Mouse (Mus musculus): ENCODE data around the gene Grik3.

Gene Grik3

GRCm38 (mm10) chr4:125545768-125546220 is 55.3 kb downstream of the Grik3 start:
- no peak for DNase-seq (ENCODE audit: low spot score)

- DNase-seq (ENCODE audit: low spot score), result no peak
Observed at GRCm38 (mm10) chr4:125548190-125548589, 57.7 kb downstream of the Grik3 start.

GRCm38 (mm10) chr4:125553754-125554153 is 63.3 kb downstream of the Grik3 start:
- no peak for DNase-seq (ENCODE audit: low spot score)

- DNase-seq (ENCODE audit: low spot score), result no peak
Observed at GRCm38 (mm10) chr4:125556405-125557308, 66.2 kb downstream of the Grik3 start.

- DNase-seq (ENCODE audit: low spot score), result no peak
Observed at GRCm38 (mm10) chr4:125559564-125559963, 69.1 kb downstream of the Grik3 start.

GRCm38 (mm10) chr4:125560806-125561205 is 70.3 kb downstream of the Grik3 start:
- no peak for DNase-seq (ENCODE audit: low spot score)

GRCm38 (mm10) chr4:125563579-125563978 is 73.1 kb downstream of the Grik3 start:
- DNase-seq (ENCODE audit: low spot score), result no peak

GRCm38 (mm10) chr4:125564008-125564710 is 73.7 kb downstream of the Grik3 start:
- DNase-seq (ENCODE audit: low spot score), result no peak

GRCm38 (mm10) chr4:125565711-125566439 is 75.4 kb downstream of the Grik3 start:
- no peak for DNase-seq (ENCODE audit: low spot score)

- no peak for DNase-seq (ENCODE audit: low spot score)
Observed at GRCm38 (mm10) chr4:125568210-125568609, 77.7 kb downstream of the Grik3 start.

- no peak for DNase-seq (ENCODE audit: low spot score)
Observed at GRCm38 (mm10) chr4:125571651-125572311, 81.3 kb downstream of the Grik3 start.

GRCm38 (mm10) chr4:125572312-125572663 is 81.8 kb downstream of the Grik3 start:
- DNase-seq (ENCODE audit: low spot score), result no peak

- DNase-seq (ENCODE audit: low spot score), result no peak
Observed at GRCm38 (mm10) chr4:125573000-125573399, 82.5 kb downstream of the Grik3 start.

- DNase-seq (ENCODE audit: low spot score), result no peak
Observed at GRCm38 (mm10) chr4:125573951-125574675, 83.6 kb downstream of the Grik3 start.

GRCm38 (mm10) chr4:125580336-125580735 is 89.8 kb downstream of the Grik3 start:
- DNase-seq (ENCODE audit: low spot score), result no peak

GRCm38 (mm10) chr4:125583272-125583671 is 92.8 kb downstream of the Grik3 start:
- DNase-seq (ENCODE audit: low spot score), result no peak

GRCm38 (mm10) chr4:125583935-125584334 is 93.4 kb downstream of the Grik3 start:
- DNase-seq (ENCODE audit: low spot score), result peak; percentile 55

- DNase-seq (ENCODE audit: low spot score), result no peak
Observed at GRCm38 (mm10) chr4:125584676-125585075, 94.2 kb downstream of the Grik3 start.

GRCm38 (mm10) chr4:125587577-125587976 is 97.1 kb downstream of the Grik3 start:
- DNase-seq (ENCODE audit: low spot score), result no peak

GRCm38 (mm10) chr4:125590241-125590919 is 99.9 kb downstream of the Grik3 start:
- peak; percentile 55 for DNase-seq (ENCODE audit: low spot score)

GRCm38 (mm10) chr4:125592663-125593062 is 102.2 kb downstream of the Grik3 start:
- peak; percentile 52 for DNase-seq (ENCODE audit: low spot score)

Measured in yolk sac, embryonic 10.5 days (tissue).